Mouse (Mus musculus) natural killer cell, adult 2 months (primary cell): ENCODE measurements around the gene Lrrc32.

Source experiments
- DNase-seq, 2 experiments: peaks; one replicate each; pipeline ENCODE4 v3.0.0; 2022; ENCODE audit warnings: low spot score in 2 of 2

Lrrc32 gene

DNA sequence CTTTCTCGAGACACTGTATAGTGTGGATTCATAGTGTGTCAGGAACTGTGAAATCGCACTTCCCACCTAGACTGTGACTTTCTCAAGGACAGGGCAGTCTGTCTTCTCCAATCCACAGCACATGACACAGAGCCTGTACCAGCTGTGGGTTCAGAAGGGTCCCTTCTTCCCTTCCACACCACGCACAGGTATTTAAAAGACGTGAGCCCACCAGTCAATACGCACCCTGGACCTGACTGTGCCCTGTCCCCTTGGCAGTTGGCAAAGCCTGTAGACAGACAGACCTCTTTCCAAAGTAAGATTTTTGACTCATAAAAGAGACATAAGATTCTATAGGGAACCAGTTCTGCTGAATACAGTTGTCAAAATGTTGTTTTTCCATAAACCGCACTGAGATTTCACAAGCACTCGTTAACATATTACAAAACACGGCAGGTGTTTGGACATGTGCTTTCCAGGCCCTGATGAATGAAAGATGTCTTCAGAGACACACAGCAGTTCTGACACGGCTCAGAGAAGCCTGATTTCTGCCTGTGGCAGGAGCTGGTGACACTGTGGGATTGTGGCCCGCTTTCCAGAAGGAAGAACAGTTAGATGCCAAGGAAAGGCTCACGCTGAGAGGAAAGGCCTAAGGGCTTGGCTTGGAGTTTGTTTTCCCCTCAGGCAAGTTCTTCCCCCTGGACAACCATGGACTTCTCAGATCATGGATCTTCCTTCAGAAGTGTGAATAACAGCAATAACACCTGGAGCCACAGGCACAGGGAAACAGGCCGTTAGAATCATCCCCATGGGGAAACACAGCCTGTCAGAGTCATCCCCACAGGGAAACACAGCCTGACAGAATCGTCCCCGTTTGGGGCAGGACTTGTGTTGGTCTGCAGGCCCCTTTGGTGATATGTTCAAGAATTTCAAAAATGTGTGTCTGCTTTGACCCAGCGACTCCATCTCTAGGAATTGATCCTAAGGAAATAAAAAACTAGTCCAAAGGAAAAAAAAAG, 22.2 kb downstream of the Lrrc32 start:
- DNase-seq = no peak

DNA sequence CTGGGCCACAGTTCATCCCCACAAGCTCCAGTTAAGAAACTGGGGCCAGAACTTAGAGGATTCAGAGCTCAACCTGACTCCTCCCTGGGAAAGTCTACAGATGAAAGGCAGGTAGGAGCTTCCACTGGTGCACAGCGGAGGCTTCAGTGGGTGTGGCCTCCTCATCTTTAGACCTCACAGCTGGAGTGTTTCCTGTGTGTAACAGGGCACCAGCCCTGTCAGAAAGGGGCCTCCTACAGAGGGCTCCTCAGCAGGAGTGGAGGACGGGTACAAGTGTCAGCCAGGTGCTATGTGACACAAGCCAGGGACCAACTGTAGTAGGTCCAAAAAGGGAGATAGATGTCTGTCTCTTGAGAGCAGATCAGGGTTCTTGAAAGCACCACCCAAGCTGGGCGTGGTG, 24.2 kb downstream of the Lrrc32 start:
- no peak for DNase-seq

DNA sequence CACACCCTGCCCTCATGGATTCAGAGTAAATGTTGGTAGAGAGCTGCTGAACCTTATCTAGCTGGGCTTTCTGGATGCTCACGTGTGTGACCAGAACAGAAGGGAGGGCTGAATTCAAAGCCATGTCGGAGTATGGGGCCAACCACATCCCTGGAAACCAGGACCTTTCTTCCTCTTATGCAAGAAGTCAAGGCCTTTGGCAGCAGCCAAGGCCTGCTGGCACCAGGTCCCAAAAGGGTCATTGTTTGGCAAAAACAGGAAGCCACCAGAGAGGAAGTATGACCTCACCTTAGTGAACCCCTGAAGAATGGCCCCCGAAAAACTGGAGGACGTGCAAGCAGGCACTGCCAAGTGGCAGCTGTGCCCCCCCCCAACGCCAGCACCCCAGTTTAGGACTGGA, 33.5 kb downstream of the Lrrc32 start:
- DNase-seq = no peak

DNA sequence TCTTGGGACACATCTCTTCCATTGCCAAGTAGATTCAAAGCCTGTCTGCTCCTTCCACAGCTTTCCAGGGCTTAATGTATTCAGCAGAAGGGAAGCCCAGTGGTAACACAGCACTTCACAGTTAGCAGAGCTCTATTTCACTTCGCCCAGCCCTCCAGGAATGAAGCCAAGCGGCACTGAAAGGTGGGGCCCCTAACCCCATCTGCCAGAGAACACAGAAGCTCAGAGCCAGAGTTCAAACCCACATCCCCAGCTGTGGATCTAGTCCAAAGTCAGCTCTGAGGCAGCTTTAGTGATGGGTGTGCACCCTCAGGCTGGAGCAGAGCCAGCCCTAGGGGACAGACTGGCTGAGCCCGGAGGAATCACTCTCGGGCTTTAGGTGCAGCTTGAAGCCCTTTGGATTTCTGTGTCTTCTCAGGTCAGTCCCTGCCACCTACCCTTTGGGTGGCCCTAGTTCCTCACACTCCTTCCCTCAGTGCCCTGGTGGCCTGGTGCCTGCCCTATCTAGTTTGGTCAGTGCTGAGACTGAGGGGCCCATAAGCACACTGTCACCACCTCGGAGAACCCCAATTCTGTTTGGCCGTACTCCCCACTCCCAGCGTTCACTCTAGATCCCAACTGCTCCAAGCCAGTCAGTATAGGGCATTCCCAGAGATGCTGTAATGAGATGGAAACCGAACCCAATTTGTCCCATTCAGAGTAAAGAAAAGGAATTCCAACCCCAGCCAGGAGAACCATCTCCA, 34.2 kb downstream of the Lrrc32 start:
- DNase-seq = no peak

DNA sequence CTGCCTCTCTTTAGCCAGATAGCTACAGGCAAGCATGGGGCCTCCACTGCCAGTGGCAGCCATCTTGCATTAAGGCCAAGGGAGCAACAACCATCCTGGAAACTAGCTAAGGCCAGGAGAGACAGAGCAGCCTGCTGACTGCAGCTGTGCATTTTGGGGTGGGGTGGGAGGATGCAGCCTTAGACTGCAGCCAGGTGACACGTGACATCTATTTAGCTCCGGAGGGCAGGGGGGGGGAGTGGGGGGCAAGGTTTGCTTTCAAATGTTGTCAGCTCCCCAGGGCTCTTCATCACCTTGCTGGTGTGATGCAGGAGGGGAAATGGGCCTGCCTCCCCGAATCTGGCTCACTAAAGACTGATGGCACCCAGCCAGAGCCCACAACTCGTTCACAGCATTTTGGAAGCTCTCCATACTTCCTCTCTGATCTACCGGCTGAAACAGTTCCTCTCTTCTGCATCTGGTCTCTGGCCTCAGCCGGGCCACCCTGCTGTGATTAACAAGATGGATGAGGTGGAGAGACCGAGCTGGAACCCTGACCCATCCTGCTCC, 34.8 kb downstream of the Lrrc32 start:
- peak in 1 of 2 experiments; percentile 33 for DNase-seq

DNA sequence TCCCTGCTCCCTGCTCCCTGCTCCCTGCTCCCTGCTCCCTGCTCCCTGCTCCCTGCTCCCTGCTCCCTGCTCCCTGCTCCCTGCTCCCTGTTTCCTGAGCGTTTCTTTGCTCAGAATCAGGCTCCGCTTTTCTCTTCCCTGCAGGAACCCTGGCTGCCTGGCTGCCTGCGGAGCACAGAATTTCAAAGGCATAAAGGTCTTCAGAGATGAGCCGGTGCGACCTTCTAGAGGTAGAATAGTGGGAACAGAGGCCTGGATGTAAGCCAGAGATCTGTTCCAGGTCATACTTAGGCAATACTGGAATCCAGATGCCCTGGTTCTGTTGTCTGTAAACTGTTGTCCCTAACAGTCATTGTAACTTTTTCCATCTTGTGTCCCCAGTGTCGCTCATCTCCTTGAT, 35.3 kb downstream of the Lrrc32 start:
- no peak for DNase-seq

DNA sequence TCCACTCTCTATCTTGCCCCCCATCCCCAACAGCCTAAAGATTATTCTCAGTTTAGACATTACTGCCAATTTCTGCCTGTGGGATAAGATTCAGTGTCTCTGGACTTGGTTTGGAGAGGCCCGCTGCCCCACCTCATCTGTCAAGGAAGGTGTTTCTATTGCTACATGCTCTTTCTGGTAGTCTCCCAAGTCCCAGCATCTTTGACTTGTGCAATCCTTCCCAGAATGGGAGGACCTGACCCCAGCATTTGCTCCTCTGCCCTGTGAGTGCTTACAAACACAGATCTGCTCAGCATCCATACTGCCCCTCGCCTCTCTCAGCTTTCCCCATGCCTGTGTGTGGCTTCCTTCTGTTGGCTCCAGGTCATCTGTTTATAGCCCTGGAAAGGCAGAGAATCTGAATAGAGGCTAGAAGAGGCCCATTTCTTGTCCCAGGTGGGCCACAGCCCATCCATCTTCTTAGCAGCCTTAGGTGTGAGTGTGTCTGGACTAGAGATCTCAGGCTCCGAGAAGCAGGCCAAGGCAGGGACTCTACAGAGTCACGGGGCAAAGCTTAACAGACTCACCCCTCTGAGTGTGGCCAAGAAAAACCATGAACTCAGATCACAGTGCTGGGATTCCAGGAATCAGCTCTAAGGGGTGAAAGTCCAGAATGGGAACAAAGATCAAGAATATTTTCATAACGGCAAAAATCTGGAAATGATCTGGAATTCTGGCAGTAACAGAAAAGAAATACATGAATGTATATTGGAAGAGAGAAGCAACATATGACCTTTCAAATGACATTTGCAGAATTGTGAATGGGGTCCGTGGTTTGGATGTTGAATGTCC, 36.0 kb downstream of the Lrrc32 start:
- DNase-seq = no peak

DNA sequence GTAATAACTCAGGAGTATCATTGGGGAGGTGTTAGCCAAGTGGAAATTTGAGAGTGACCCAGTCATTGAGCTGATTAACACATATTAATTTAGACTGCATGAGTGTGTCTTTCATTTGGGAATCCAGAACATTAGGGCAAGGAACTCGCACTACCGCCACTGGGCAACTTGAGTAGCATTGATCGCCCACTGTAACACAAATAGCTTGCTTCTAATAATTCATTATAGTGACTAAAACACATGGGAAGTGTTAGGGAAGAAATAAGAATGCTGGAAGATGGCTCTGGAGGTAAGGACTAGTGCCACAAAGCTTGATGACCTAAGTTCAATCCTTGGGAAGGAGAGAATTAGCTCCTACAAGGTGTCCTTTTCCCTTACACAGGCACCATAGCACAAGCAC, 38.0 kb downstream of the Lrrc32 start:
- no peak for DNase-seq

DNA sequence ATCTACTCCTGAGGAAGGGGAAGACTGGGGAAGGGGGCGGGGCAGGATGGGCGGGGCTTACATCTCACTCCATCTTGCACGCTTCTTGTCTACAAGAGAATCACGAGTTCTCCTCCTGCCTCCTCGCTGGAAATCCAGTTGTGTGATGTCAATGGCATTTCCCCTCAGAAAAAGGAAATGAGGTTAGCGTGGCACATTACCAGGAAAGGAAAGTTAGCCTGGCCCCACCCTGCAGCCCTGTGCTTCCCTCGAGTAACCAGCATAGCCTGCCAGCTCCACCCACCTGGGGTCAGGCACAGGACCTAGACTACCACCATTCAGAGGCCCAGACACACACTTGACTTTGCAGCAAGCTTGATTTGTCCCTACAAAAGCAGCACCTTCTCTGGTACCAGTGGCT, 42.5 kb downstream of the Lrrc32 start:
- DNase-seq = peak in 1 of 2 experiments; percentile 15

DNA sequence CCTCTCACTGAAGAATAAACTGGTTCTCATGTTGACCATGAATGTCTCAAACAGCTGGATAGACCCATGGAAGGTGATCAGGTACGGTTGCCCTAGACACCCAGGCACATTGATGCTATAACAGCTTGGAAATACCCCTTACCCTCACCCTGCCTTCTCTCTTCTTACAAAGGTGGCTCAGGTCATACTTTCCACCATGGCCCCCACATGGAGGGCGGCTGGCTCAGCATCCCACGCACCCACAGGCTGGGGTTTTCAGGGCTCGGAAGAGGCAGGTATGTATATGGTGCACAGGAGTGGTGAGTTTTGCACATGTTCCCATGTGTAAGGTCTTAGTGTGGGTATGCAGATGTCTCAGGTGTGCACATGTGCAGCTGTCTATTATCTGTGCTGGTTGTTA, 43.9 kb downstream of the Lrrc32 start:
- no peak for DNase-seq

DNA sequence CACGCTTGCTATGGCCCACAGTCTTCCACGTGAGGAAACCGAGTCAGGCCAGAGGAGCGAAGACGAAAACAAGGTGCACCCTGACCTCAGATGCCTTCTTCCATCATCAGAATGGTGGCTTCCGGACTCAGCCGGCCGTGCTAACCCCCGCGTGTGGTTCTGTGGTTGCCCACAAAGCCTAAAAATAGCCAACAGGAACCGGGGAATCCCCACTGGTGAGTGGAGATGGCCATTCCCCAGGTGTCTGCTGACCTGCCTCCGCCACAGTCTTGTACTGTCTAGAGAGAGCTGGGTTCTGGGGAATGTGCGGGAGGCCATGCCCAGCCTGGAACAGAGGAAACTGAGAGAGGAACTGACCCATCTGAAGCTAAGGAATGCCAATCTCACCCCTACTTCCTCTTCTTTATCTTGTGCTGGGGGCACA, 45.4 kb downstream of the Lrrc32 start:
- DNase-seq = peak; percentile 91 to 96

DNA sequence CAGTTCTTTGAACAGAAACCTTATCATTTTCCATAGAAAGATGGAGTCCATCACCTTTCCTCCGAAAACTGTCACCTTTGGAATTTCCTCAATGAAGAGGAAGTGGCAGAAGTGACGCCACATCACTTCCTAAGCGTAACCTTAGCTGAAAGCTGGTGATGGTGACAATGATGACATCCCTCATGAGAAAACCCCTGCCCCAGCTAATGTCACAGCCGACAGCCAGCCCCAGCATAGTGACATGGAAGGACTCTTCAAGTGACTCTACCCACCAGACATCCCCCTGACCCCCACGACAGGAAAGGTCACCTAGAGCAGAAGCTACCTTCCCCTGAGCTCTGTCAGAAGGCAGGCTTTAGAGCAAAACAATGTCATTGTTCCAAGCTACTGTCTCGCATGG, 46.1 kb downstream of the Lrrc32 start:
- DNase-seq = peak in 1 of 2 experiments; percentile 24

DNA sequence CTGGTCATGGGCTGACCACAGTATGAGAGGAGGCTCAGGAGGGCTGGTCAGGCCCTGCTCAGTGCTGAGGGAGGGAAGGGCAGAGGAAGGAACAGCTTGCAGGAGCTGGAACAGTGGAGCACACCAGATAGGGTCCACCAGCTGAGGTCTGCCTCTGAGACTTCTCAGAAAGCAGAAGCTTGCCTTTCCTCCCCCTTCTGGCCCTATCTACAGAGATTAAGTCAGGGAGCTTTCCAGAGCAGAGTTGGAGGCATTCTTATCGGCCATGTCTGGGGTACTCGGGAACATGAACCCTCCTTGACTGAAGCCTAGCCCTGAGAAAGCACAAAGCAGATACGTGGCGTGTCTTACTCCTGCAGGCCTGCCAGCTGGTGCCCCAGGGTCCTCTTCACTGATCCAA, 46.8 kb downstream of the Lrrc32 start:
- DNase-seq = no peak

DNA sequence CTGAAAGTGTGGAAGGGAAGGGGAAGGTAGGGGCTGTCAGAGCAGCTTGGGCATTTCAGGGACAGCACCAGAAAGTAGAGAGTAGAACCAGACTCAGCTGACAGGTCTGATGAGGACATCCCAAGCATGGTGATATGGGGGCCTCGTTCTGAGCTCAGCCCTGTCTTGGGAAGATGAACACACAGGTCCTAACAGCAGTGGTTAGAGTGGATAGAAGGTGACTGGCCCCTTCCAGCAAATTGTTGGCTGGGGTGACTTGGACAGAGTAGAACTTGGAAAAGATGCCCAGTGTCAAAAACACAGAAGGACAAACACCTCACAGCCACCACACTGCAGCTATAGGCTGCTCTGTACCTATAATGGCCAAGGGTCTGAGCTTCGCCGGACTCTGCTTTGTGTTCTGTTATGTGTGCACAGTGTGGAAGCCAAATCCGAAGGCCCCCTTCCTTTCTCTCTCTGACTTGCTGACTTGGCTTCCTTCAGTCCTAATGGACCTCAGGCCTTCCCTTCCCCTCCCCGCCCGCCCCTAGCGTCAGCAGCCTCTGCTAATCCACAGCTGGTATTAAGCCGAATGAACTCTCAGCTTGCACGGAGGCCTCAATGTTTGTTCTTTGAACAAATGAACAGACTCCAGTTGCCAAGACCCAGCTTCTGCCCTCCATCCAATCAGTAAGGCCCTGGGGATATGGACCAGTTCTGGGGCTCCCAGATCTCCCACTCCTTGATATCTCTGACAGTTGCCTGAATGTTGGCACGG, 48.3 kb downstream of the Lrrc32 start:
- DNase-seq = no peak

DNA sequence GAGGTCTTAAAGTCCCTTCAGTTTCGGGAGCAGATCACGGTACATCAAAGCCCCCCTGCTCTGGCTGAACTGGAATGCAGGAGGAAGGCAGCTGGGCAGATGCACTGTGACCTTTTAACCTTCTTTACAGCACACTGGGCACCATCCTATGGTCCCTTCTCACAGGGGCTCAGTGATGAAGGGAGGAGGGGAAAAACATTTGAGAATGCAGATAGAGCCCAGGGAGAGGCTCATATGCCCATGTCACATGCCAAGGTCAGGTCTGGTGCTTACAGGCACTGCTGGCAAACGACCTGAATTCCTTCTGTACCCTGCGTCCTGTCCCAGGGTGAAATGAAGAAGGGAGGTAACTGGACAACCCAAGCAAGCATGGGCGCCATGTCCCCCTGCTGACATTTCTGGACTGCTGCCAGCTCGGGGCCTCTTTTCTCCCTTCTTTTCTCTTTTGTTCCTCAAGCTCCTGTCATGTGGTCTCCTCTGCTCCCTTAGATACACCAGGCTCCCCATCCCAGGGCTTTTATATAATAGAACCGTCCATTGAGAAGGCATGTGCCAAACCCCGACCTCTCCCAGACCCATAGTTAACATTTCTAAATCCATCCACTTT, 49.0 kb downstream of the Lrrc32 start:
- DNase-seq = no peak

DNA sequence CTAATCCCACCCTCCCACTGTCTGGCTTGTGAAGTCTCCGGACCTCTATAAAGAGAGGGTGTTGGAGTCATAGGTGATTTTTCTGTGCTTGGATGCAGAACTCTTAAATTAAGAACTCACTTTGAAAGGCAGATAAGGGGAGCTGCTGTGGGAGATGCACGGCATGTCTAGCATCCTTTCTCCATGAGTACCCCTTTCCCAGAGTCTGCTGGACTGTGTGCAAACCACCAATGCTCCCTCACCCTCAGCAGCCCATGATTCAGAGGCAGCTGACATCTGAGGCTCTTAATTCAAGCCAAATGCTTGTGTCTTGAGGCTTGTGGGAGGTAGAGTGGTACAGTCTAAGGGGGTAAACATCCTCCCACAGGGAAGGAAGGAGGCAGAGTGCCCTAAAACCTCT, 51.8 kb downstream of the Lrrc32 start:
- DNase-seq = no peak

DNA sequence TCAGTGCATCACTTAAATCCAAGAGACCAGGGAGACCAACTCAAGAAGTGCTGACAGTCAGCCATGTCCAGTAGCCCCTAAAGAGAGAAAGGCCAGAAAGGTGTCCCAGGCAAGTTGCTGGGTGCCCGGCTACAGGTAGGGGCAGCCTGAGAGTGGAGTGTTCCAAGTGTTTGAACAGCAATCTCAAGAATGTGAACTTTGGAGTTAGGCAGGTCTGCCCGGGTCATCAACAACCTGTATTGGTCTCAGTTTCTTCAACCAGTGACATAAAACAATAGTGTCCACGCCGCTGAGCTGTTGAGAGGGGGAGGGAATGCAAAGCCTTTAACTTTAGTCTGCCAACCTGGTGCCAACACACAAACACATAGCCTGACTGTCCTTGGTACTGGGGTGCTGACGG, 52.5 kb downstream of the Lrrc32 start:
- DNase-seq = no peak

DNA sequence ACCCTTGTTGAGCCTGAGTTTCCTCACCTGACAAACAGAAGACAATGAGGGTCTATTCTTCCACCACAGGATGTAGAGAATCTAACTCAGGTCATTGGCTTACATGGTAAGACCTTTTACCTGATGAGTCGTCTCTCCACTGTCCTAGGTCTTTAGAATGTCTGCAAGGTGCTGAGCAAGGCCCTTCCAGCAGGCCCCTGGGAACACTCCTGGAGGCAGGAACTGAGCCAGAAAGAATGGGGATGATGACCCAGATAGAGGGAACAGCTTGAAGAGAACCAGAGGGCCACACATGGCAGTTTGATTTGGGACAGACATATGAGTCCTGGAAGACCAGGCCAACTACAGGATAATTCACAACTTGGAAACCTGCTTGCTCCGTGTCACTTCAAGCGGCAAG, 53.2 kb downstream of the Lrrc32 start:
- DNase-seq = no peak

DNA sequence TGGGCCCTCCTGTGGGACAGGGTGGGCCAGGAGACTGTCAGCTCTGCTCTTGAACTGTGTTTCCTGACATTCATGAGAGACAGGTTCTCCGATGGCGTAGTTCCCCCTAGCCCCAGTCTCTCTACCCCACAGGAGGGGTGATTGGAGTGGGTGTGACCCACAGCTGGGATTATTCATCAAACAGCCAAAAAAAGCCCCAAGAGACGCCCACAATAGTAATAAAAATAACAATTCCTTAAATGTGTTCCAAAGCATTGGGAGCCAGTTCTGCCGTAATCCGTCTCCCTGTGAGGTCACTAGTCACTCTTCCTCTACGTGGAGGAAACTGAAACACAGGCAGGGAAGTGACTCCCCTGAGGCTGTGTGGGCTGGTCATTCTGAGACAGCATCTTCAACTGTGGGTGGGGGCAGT, 53.7 kb downstream of the Lrrc32 start:
- DNase-seq = no peak

DNA sequence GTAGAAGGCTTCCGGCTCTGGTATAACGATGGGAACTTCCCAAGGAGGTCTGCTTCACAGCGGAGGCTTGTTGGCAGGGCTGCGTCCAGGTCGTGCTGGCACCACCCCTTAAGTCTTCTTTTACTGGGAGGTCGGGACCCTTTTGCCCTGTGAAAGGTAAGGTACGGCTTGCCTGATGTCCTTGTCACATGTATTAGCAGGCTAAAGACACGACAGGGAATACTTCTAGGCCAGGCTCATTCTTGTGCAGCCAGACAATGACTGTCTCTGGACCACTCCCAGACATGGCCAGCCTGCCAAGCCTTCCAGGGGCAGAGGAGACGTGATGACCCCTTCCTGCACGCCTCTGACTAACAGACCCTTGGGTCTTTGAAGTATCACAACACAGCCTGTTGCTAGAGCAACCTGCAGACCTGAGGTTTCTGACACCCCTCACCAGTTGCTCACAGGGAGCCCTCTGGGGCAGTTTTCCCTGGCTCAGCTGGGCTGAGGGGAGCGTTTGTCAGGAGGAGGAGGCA, 54.8 kb downstream of the Lrrc32 start:
- DNase-seq = no peak
